Mouse (Mus musculus): ENCODE measurements around the gene Zbtb16. TPM values are rescaled to one million over a fixed set of nuclear protein-coding genes. Genes with fewer than 3 reads are reported as not detected.

Gene Zbtb16
- total and polyA plus RNA-seq, 3 experiments = 0.04 to 0.72 TPM; not detected in 1

DNA sequence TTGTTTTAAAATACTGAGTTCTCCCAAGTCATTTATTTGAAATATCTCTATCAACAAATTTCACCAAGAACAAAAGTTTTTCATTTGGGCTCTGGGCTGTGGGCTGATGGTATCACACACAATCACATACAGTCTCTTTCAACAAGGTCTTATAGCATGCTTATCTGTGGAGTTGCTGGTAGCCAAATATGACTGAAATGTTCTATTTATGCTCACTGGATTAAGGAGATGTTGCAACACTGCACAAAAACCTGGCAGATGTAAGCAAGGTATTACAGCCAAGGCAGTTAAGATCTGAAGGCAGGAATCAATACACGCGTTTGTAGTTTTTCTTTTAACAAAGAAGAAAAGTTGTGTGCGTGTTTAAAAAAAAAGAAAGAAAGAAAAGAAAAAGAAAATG lies 84.1 kb downstream of the Zbtb16 start:
- peaks cover 0 to 4% of the 10 kb centered on the region in 2 experiments; a peak in 1 of 4 replicates for H3K4me1 ChIP-seq (ENCODE audit: control insufficient read depth in 1 of 2, insufficient read depth in 2 of 2, low read length in 2 of 2)
- no peak for DNase-seq (ENCODE audit: low read depth, low spot score)
- H3K4me3 ChIP-seq (ENCODE audit: control insufficient read depth in 1 of 2, insufficient read depth in 1 of 2, low read depth in 2 of 2, low read length in 2 of 2) = no peak overlapping the region
- TF ChIP-seq GABPA (IDR thresholded peaks at IDR 0.05; ENCODE audit: low read depth, low read length) = no peak
- TF ChIP-seq MYC (IDR thresholded peaks at IDR 0.05; ENCODE audit: low read depth, low read length) = no peak
- no peak for TF ChIP-seq USF2 (IDR thresholded peaks at IDR 0.05; ENCODE audit: borderline replicate concordance in 1 of 2, insufficient read depth in 1 of 2, low read depth in 1 of 2, low read length in 2 of 2)
- TF ChIP-seq ZMIZ1 (IDR thresholded peaks at IDR 0.05; ENCODE audit: low read depth, low read length) = no peak
- no peak for TF ChIP-seq RCOR1 (IDR thresholded peaks at IDR 0.05; ENCODE audit: low read depth, low read length)
- TF ChIP-seq MAZ (IDR thresholded peaks at IDR 0.05; ENCODE audit: low read depth, low read length) = no peak
- TF ChIP-seq BHLHE40 (IDR thresholded peaks at IDR 0.05; ENCODE audit: borderline replicate concordance, low read depth, low read length) = no peak
- no peak for TF ChIP-seq HCFC1 (IDR thresholded peaks at IDR 0.05; ENCODE audit: low read depth, low read length)
- no peak for TF ChIP-seq ZKSCAN1 (IDR thresholded peaks at IDR 0.05; ENCODE audit: low read depth, low read length)
- TF ChIP-seq MYB (IDR thresholded peaks at IDR 0.05; ENCODE audit: low read depth, low read length) = no peak
- TF ChIP-seq MEF2A (IDR thresholded peaks at IDR 0.05; ENCODE audit: extremely low read depth, insufficient replicate concordance, low read depth, low read length, poor library complexity, severe bottlenecking) = no peak
- no peak for TF ChIP-seq GATA1 (IDR thresholded peaks at IDR 0.05; ENCODE audit: low read depth, low read length)
- TF ChIP-seq NRF1 (IDR thresholded peaks at IDR 0.05; ENCODE audit: insufficient read depth, low read depth, low read length, poor library complexity, severe bottlenecking) = no peak
- TF ChIP-seq E2F4 (IDR thresholded peaks at IDR 0.05; ENCODE audit: borderline replicate concordance, low read depth, low read length) = no peak
- TF ChIP-seq JUND (IDR thresholded peaks at IDR 0.05; ENCODE audit: low read depth, low read length) = no peak
- TF ChIP-seq TAL1 (IDR thresholded peaks at IDR 0.05; ENCODE audit: low read length) = no peak
- TF ChIP-seq RAD21 (IDR thresholded peaks at IDR 0.05; ENCODE audit: low read depth, low read length) = no peak
- no peak for TF ChIP-seq ELF1 (IDR thresholded peaks at IDR 0.05; ENCODE audit: low read depth, low read length)
- TF ChIP-seq CHD1 (IDR thresholded peaks at IDR 0.05; ENCODE audit: low read depth, low read length) = no peak
- no peak for TF ChIP-seq SMC3 (IDR thresholded peaks at IDR 0.05; ENCODE audit: low read depth, low read length)
- H3K9ac ChIP-seq (ENCODE audit: control insufficient read depth, low read depth, low read length, poor library complexity, severe bottlenecking) = no peak overlapping the region
- no peaks in the 10 kb centered on the region for H3K36me3 ChIP-seq (ENCODE audit: control insufficient read depth in 1 of 2, insufficient read depth in 2 of 2, low read length in 2 of 2)
- no peaks in the 10 kb centered on the region for H3K27me3 ChIP-seq (ENCODE audit: control insufficient read depth in 1 of 2, insufficient read depth in 2 of 2, low read length in 2 of 2)
- H3K9me3 ChIP-seq (replicated peaks; ENCODE audit: insufficient read depth, low read length) = no peaks in the 10 kb centered on the region
- H3K27ac ChIP-seq (ENCODE audit: control insufficient read depth, low read depth, low read length) = no peak overlapping the region
- H3K79me2 ChIP-seq (ENCODE audit: control insufficient read depth, insufficient read depth, low read length, poor library complexity) = no peaks in the 10 kb centered on the region

DNA sequence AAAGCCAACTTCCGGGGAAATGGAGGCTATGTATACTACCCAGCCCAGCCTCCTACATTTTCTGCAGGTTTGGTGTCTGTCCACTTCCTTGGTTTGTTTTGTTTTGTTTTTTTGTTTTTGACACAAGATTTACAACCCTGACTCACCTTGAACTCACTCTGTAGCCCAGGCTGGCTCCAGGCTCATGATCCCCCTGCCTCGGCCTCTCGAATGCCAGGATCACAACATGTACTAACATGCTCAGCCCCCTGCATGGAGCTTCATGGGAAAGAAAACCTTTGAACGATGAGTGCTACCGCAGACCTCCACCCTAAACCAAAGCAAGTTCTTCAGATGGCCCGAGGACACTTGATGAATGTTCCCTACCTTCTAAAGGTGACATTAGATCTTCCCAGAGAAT lies 86.4 kb downstream of the Zbtb16 start:
- no peak overlapping the region for H3K9ac ChIP-seq (ENCODE audit: control insufficient read depth, low read depth, low read length, poor library complexity, severe bottlenecking)
- TF ChIP-seq HCFC1 (IDR thresholded peaks at IDR 0.05; ENCODE audit: low read depth, low read length) (no peak), SIN3A (IDR thresholded peaks at IDR 0.05; ENCODE audit: low read length) (no peak), ELF1 (IDR thresholded peaks at IDR 0.05; ENCODE audit: low read depth, low read length) (no peak), UBTF (IDR thresholded peaks at IDR 0.05; ENCODE audit: borderline replicate concordance, insufficient read depth, low read depth, low read length) (no peak), USF2 (IDR thresholded peaks at IDR 0.05; ENCODE audit: borderline replicate concordance in 1 of 2, insufficient read depth in 1 of 2, low read depth in 1 of 2, low read length in 2 of 2) (no peak), POLR2AphosphoS5 (IDR thresholded peaks at IDR 0.05; ENCODE audit: borderline replicate concordance, low read depth, low read length) (no peak), SMC3 (IDR thresholded peaks at IDR 0.05; ENCODE audit: low read depth, low read length) (no peak), E2F4 (IDR thresholded peaks at IDR 0.05; ENCODE audit: borderline replicate concordance, low read depth, low read length) (no peak), EP300 (IDR thresholded peaks at IDR 0.05; ENCODE audit: low read depth in 1 of 2, low read length in 2 of 2) (no peak), RCOR1 (IDR thresholded peaks at IDR 0.05; ENCODE audit: low read depth, low read length) (no peak), MEF2A (IDR thresholded peaks at IDR 0.05; ENCODE audit: extremely low read depth, insufficient replicate concordance, low read depth, low read length, poor library complexity, severe bottlenecking) (no peak), GATA1 (IDR thresholded peaks at IDR 0.05; ENCODE audit: low read depth, low read length) (no peak), MAZ (IDR thresholded peaks at IDR 0.05; ENCODE audit: low read depth, low read length) (no peak), POLR2A (IDR thresholded peaks at IDR 0.05; ENCODE audit: control insufficient read depth in 1 of 2, insufficient read depth in 1 of 2, low read depth in 1 of 2, low read length in 2 of 2, poor library complexity in 1 of 2) (no peak), ZC3H11A (IDR thresholded peaks at IDR 0.05; ENCODE audit: low read depth, low read length) (no peak), MYC (IDR thresholded peaks at IDR 0.05; ENCODE audit: low read depth, low read length) (no peak)
- H3K27me3 ChIP-seq (ENCODE audit: control insufficient read depth in 1 of 2, insufficient read depth in 2 of 2, low read length in 2 of 2) = no peaks in the 10 kb centered on the region
- H3K27ac ChIP-seq (ENCODE audit: control insufficient read depth, low read depth, low read length) = no peak overlapping the region
- H3K4me3 ChIP-seq (ENCODE audit: control insufficient read depth in 1 of 2, insufficient read depth in 1 of 2, low read depth in 2 of 2, low read length in 2 of 2) = no peak overlapping the region
- no peak for DNase-seq (ENCODE audit: low read depth, low spot score)
- peaks cover 0 to 5% of the 10 kb centered on the region in 2 experiments; a peak in 2 of 4 replicates for H3K36me3 ChIP-seq (ENCODE audit: control insufficient read depth in 1 of 2, insufficient read depth in 2 of 2, low read length in 2 of 2)
- peaks cover 0 to 11% of the 10 kb centered on the region in 2 experiments; a peak in 3 of 4 replicates for H3K4me1 ChIP-seq (ENCODE audit: control insufficient read depth in 1 of 2, insufficient read depth in 2 of 2, low read length in 2 of 2)
- no peaks in the 10 kb centered on the region for H3K79me2 ChIP-seq (ENCODE audit: control insufficient read depth, insufficient read depth, low read length, poor library complexity)
- H3K9me3 ChIP-seq (replicated peaks; ENCODE audit: insufficient read depth, low read length) = no peaks in the 10 kb centered on the region
